Mouse (Mus musculus) splenic B cell, adult 2 months (primary cell): Measurements from ENCODE around the gene Gm5460.

Experiments used
- DNase-seq: peaks from one replicate; pipeline ENCODE4 v3.0.0-alpha.2; 2011; ENCODE audit warnings: low read depth, low spot score
- H3K27me3 ChIP-seq: 2 replicates; pipeline ENCODE4 v1.6.1; 2012; ENCODE audit warnings: mild to moderate bottlenecking, low read length, moderate library complexity, mixed read lengths; ENCODE audit not compliant: control insufficient read depth, poor library complexity, insufficient read depth, severe bottlenecking
- H3K36me3 ChIP-seq: 2 replicates; pipeline ENCODE4 v1.6.1; 2012; ENCODE audit warnings: mild to moderate bottlenecking, low read length, moderate library complexity, mixed read lengths; ENCODE audit not compliant: control insufficient read depth, poor library complexity, insufficient read depth, severe bottlenecking

The Gm5460 gene

DNA sequence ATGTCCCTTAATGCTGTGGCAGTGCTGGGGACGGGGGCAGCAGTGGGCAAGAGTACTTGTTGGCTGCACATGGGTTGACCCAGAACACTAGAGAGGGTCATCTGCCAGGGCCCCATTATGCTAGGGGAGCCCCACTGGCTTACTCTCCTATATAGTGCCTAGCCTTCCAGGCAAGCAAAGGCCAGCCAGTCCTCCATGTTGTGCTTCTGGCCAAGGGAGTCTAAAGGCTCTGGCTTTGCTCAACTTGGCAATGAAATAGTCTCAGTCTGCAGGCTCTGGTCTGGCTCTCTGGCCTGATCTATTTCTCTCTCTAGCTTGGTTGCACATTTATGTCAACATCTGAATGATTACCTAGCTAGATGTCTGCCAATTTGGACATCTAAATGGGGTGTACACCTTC, 76.3 kb downstream of the Gm5460 start:
- no peak for DNase-seq
- H3K36me3 ChIP-seq: no peaks in the 10 kb centered on the region
- no peaks in the 10 kb centered on the region for H3K27me3 ChIP-seq

DNA sequence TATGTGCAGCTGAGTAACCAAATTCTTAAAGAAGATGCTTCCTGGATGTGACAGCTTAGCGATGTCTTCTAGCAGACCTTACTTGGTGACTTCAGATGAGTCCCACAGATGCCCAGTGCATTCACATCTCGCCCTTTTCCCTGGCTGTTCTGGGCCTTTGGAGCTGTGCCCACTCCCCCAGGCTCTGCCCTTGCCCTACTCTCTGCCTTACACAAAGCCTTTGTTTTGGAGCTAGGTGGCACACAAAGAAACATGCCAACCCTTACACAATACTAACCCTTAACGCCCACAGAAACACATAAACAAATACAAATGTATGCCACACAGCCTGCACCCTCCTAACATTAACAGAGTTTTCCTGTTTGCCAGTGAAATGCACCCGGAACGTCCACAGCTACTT, 79.6 kb downstream of the Gm5460 start:
- no peak for DNase-seq
- no peaks in the 10 kb centered on the region for H3K27me3 ChIP-seq
- H3K36me3 ChIP-seq: no peaks in the 10 kb centered on the region
